Mouse (Mus musculus) neural tube, postnatal 0 days (tissue): ENCODE results near the gene Mcm7. TPM values are rescaled to one million over a fixed set of nuclear protein-coding genes. Genes with fewer than 3 reads are reported as not detected.
A peak's percentile ranks its signal among the peaks of the same experiment; 100 is the strongest.

Source experiments
- microRNA counts: library from miRNA; unstranded; fragments of <30 nt; microRNA quantifications from one replicate; lab custom pipeline; 2015
- microRNA-seq: library from miRNA; unstranded; fragments of <30 nt; microRNA quantifications from one replicate; pipeline ENCODE4, GENCODE M21; 2016
- polyA plus RNA-seq: library from polyadenylated mRNA; unstranded; fragments of >200 nt; fragmentation: Nextera tagmentation; extraction: Ambion mirVana; gene quantifications from 2 replicates; pipeline ENCODE4 v1.2.1, GENCODE M21; 2015

Gene Mcm7
- 31.9 and 36.3 TPM in 2 replicates for polyA plus RNA-seq

DNA sequence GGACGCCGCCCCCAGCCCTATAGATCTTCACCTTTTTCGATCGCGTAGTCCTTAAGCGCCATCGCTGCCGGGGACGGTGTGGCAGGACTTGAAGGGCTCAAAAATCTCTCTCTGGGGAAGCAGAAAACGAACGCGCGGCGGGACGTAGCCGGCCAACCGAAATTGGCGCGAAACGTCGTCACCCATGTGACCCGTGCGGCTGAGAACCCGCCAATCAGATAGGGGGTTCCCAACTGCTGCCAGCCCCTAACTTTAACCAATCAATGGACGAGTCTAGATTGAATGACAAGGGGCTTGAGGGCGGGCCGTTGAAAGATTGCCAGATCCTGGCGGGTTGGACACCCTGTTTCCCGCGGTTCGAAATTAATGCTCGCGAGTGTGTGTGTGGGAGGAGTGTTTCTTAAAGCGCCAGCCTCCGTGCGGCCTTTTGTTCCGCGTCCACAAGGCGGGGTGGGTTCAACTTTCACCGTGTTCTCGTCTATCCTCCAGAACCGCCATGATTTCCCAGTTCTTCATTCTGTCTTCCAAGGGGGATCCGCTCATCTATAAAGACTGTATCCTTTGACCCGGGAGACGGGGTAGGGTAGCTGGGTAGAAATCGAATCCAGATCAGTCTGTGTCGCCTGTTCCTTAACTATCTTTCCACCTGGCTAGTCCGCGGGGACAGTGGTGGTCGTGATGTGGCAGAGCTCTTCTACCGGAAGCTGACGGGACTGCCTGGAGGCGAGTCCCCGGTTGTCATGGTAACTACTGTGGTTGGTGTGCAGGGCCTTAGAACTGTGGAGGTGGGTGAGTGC lies at the start of gene Mcm7, which contains the start of gene Ap4m1:
Gene Mcm7, minus strand, starts transcription at position 728 of the 797 bp plus-strand sequence.
Gene Ap4m1, plus strand, starts transcription at position 308 of the 797 bp plus-strand sequence.

GRCm38 (mm10) chr5:138193771-138194727 lies 21.8 kb upstream of the Mcm7 start, which contains the start of gene Mblac1:
Gene Mblac1, plus strand, starts transcription at chr5:138194314.

DNA sequence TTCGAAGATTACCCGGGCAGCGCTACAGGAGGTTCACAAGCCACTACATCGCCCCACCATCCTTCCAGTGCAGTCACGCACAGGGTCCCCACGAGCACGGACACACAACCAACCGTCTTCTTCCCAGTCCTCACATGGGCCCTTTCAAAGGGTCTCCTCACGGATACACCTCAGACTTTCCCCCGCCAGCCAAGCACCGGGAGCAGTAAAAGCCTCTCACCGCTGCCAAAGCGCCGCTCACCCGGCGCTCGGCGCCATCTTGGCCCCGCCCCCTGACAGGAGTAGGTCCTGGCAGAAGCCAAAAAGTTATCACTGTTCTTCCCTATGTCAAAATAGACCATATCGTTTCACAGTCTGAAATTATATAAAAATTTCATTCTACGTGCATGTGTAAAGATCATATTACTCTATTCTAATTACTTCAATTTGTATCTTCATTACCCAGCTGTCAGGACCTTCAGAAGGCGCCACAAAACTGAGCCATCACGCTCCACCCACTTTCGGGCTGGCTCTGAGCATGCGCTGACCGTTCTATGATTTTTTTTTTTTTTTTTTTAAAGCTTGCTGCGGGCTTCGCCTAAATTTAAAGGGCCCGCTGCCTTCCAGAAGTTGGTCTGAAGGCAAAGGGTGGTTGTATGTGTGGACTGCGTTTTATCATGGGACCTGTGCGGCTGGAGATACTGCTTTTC lies 14.9 kb upstream of the Mcm7 start, which contains the start of the genes Taf6 and Cnpy4:
Gene Taf6, minus strand, starts transcription at position 502 of the 689 bp plus-strand sequence.
Gene Cnpy4, plus strand, starts transcription at position 536 of the 689 bp plus-strand sequence.

GRCm38 (mm10) chr5:138160842-138161665 lies 11.2 kb downstream of the Mcm7 start, which contains the start of gene Cops6:
Gene Cops6, plus strand, starts transcription at chr5:138161071.

GRCm38 (mm10) chr5:138155443-138155976 lies 16.7 kb downstream of the Mcm7 start, which contains the start of gene Zfp113:
Gene Zfp113, minus strand, starts transcription at chr5:138155744.

GRCm38 (mm10) chr5:138116255-138117198 lies 55.7 kb downstream of the Mcm7 start, which contains the start of gene Zscan21:
Gene Zscan21, plus strand, starts transcription at chr5:138116903.

MicroRNAs encoded within 50 kb of the gene (microRNA counts, 519-probe panel; counts per million panel counts)
- 4,872 counts per million, percentile 57 among the panel's probes with 10 or more counts for microRNA mmu-miR-106b (lab: Ali Mortazavi, UCI)
- microRNA mmu-miR-25 (lab: Ali Mortazavi, UCI) = 5,470 counts per million, percentile 69 among the panel's probes with 10 or more counts
- microRNA mmu-miR-93 (lab: Ali Mortazavi, UCI) = 4,842 counts per million, percentile 56 among the panel's probes with 10 or more counts

Small RNA genes within 50 kb of the gene (microRNA-seq; reads per million reads assigned to microRNA genes)
- gene Mir106b (2,896 reads per million, percentile 87 among the genes with 10 or more reads in this experiment), gene Mir25 (229 reads per million, percentile 55 among the genes with 10 or more reads in this experiment), gene Mir93 (2,715 reads per million, percentile 86 among the genes with 10 or more reads in this experiment)

Other genes starting within 250 kb of the Mcm7 start
- 8.3 and 8.5 TPM in 2 replicates for gene Gjc3, start 209.3 kb downstream of the Mcm7 start, polyA plus RNA-seq
- not detected in 2 replicates for gene Azgp1, start 190.9 kb downstream of the Mcm7 start, polyA plus RNA-seq
- gene Smok3a, start 151.2 kb downstream of the Mcm7 start, polyA plus RNA-seq = not detected in 2 replicates
- gene Smok3b, start 151.0 kb downstream of the Mcm7 start, polyA plus RNA-seq = 0.06 TPM in 1 of 2 replicates, not detected in the other
- not detected in 2 replicates for gene Smok3c, start 119.2 kb downstream of the Mcm7 start, polyA plus RNA-seq
- gene Zkscan1, start 87.3 kb downstream of the Mcm7 start, polyA plus RNA-seq = 11.5 and 12.2 TPM in 2 replicates
- gene Zscan21, start 55.5 kb downstream of the Mcm7 start, polyA plus RNA-seq = 44.6 and 50.0 TPM in 2 replicates
- gene Zfp113, start 16.7 kb downstream of the Mcm7 start, polyA plus RNA-seq = 13.4 and 14.7 TPM in 2 replicates
- 286 and 325 TPM in 2 replicates for gene Cops6, start 11.4 kb downstream of the Mcm7 start, polyA plus RNA-seq
- 13.9 and 15.4 TPM in 2 replicates for gene Ap4m1, start 420 bp downstream of the Mcm7 start, polyA plus RNA-seq
- gene Taf6, start 15.0 kb upstream of the Mcm7 start, polyA plus RNA-seq = 37.5 and 48.1 TPM in 2 replicates
- gene Cnpy4, start 15.1 kb upstream of the Mcm7 start, polyA plus RNA-seq = 20.7 and 23.5 TPM in 2 replicates
- gene Mblac1, start 21.9 kb upstream of the Mcm7 start, polyA plus RNA-seq = 11.7 and 12.8 TPM in 2 replicates
- gene Nxpe5, start 53.5 kb upstream of the Mcm7 start, polyA plus RNA-seq = not detected in 2 replicates
- gene Lamtor4, start 83.1 kb upstream of the Mcm7 start, polyA plus RNA-seq = 130 and 140 TPM in 2 replicates
- 22.4 and 23.7 TPM in 2 replicates for gene BC037034, start 91.6 kb upstream of the Mcm7 start, polyA plus RNA-seq
- 3.7 and 4.4 TPM in 2 replicates for gene Gal3st4, start 100.4 kb upstream of the Mcm7 start, polyA plus RNA-seq
- gene Gm43720, start 107.5 kb upstream of the Mcm7 start, polyA plus RNA-seq = 0.05 and 0.21 TPM in 2 replicates
- gene Gpc2, start 107.6 kb upstream of the Mcm7 start, polyA plus RNA-seq = 20.1 and 24.6 TPM in 2 replicates
- gene Stag3, start 107.8 kb upstream of the Mcm7 start, polyA plus RNA-seq = 8.2 and 13.0 TPM in 2 replicates
- not detected in 2 replicates for gene Pvrig, start 169.5 kb upstream of the Mcm7 start, polyA plus RNA-seq